Mouse (Mus musculus): ENCODE results near the gene Fcho2. TPM values are rescaled to one million over a fixed set of nuclear protein-coding genes. Genes with fewer than 3 reads are reported as not detected.

Fcho2 gene
- polyA plus RNA-seq, 1 experiment, result 31.2 TPM

- TF ChIP-seq POLR2A (IDR thresholded peaks at IDR 0.05; ENCODE audit: borderline replicate concordance, extremely low read depth, insufficient read depth, insufficient read length, poor library complexity, severe bottlenecking), result no peak
- no peak for TF ChIP-seq CTCF (IDR thresholded peaks at IDR 0.05; ENCODE audit: borderline replicate concordance, extremely low read depth, insufficient read depth, insufficient read length)
- DNase-seq (ENCODE audit: low read depth), result no peak
These were observed 111.5 kb downstream of the Fcho2 start for GRCm38 (mm10) chr13:98703786-98704185.

DNA sequence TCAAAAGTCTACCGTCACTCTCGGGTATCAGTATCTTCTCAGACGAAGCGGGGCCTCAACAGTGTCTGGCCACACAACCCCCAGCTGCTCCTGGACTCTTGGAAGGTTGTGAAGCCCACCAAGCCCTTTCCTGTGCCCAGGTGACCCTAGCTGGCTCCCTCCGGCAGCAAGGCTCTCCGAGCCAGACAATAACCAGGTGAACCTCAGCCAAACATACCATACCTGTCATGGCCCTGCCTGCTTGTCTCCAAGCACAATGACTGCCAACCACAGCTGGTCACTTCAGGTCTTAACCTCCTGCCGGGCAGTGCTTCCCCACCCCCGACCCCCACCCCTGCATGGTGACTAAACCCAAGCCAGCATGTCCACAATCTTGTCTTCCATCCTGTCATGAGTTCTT is 112.9 kb downstream of the Fcho2 start:
- no peak for TF ChIP-seq POLR2A (IDR thresholded peaks at IDR 0.05; ENCODE audit: borderline replicate concordance, extremely low read depth, insufficient read depth, insufficient read length, poor library complexity, severe bottlenecking)
- no peak for TF ChIP-seq CTCF (IDR thresholded peaks at IDR 0.05; ENCODE audit: borderline replicate concordance, extremely low read depth, insufficient read depth, insufficient read length)
- no peak for DNase-seq (ENCODE audit: low read depth)

DNA sequence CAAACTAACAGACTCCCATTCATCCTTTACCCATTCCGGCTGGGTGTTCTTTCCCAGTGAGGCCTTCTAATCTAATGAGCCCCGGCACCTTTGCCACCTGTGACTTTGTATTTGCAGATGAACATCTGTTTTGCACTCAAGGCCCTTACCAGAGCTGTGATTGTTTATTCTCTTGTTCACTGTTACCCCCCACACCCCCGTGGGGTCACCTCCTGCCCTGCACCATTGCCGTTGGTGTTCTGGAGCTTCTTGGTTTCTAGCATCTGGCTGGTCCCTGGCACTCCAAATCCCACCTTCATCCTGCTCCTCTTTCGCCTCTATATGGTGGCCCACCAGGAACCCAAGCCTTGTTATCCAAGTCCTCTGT is 114.0 kb downstream of the Fcho2 start:
- DNase-seq (ENCODE audit: low read depth), result no peak
- no peak for TF ChIP-seq POLR2A (IDR thresholded peaks at IDR 0.05; ENCODE audit: borderline replicate concordance, extremely low read depth, insufficient read depth, insufficient read length, poor library complexity, severe bottlenecking)
- TF ChIP-seq CTCF (IDR thresholded peaks at IDR 0.05; ENCODE audit: borderline replicate concordance, extremely low read depth, insufficient read depth, insufficient read length), result no peak

- TF ChIP-seq POLR2A (IDR thresholded peaks at IDR 0.05; ENCODE audit: borderline replicate concordance, extremely low read depth, insufficient read depth, insufficient read length, poor library complexity, severe bottlenecking) (no peak), CTCF (IDR thresholded peaks at IDR 0.05; ENCODE audit: borderline replicate concordance, extremely low read depth, insufficient read depth, insufficient read length) (no peak)
- no peak for DNase-seq (ENCODE audit: low read depth)
These were observed 114.5 kb downstream of the Fcho2 start for GRCm38 (mm10) chr13:98700661-98701308.

GRCm38 (mm10) chr13:98699982-98700540 is 115.2 kb downstream of the Fcho2 start:
- no peak for TF ChIP-seq POLR2A (IDR thresholded peaks at IDR 0.05; ENCODE audit: borderline replicate concordance, extremely low read depth, insufficient read depth, insufficient read length, poor library complexity, severe bottlenecking)
- TF ChIP-seq CTCF (IDR thresholded peaks at IDR 0.05; ENCODE audit: borderline replicate concordance, extremely low read depth, insufficient read depth, insufficient read length), result no peak

DNA sequence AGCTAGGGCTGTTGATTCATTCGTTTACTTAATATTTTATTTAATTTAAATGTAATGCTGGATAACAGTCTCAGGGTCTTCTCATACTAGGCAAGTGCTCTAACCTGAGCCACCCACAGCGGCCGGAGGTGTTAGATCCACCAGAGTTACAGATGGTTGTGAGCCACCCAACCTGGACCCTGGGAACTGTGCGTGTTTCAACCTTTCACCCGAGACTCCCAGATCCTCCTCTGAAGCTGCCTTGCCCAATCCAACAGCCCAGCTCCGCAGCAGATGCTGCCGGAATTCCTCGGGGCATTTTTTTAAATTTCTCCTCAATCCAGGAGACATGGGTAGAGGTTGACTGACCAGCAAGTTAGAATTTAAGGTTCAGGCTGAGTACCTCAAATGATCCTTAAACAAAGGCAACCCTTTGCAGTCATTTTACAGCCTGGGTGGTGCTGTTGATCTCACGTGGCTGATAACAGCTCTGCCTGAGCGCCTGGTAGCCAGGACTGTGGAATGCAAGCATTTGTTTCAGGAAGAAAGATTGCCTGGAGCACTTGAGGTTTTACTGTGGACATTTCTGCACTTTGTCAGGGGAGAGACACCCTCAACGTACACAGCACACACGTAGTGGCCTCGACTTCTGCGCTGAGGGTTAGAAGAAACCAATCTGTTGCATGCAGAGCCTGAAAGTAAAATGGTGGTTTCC is 116.1 kb downstream of the Fcho2 start:
- DNase-seq (ENCODE audit: low read depth), result no peak

More at GRCm38 (mm10) chr13:98699982-98700540, 115.2 kb downstream of the Fcho2 start:
- no peak for DNase-seq (ENCODE audit: low read depth)

DNA sequence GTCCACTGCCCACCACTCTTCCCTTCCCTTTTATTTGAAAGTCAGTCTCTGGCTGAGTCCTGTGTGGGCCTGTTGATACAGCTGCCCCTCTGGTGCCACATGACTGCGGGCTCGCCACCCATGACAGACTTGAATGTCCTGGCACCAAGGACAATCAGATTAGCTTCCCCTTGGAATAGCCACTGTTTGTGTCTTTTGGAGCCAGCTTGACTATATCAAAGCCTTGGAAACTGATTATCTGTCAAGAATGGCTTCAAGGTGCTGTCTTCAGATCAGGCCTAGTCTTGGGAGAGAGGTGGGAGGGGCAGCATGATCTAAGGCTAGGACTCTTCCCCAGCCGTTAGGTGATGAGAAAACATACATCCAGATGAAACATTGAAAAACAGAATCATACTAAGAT is 118.5 kb downstream of the Fcho2 start:
- no peak for DNase-seq (ENCODE audit: low read depth)
- no peak for TF ChIP-seq POLR2A (IDR thresholded peaks at IDR 0.05; ENCODE audit: borderline replicate concordance, extremely low read depth, insufficient read depth, insufficient read length, poor library complexity, severe bottlenecking)
- no peak for TF ChIP-seq CTCF (IDR thresholded peaks at IDR 0.05; ENCODE audit: borderline replicate concordance, extremely low read depth, insufficient read depth, insufficient read length)

More for the DNA sequence above, 116.1 kb downstream of the Fcho2 start:
- TF ChIP-seq CTCF (IDR thresholded peaks at IDR 0.05; ENCODE audit: borderline replicate concordance, extremely low read depth, insufficient read depth, insufficient read length) (no peak), POLR2A (IDR thresholded peaks at IDR 0.05; ENCODE audit: borderline replicate concordance, extremely low read depth, insufficient read depth, insufficient read length, poor library complexity, severe bottlenecking) (no peak)

DNA sequence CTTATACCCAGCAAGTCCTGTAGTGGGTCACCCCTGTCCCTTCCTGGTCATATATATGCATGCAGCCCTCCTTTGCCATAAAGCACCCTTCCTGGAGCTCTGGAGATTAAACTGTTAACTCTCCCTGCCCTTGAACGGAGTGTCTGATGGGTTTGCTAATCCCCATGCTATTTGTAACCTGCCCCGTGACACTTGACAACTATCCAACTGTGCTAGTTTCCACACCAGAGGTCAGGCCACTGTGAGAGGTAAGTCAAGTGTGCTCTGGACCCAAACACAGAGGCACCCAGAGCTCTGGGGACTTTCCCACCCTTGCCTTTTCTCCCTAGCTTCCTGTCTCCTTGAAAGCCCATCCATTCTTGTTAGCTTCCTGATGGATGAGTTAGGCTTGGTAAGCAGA is 119.7 kb downstream of the Fcho2 start:
- TF ChIP-seq CTCF (IDR thresholded peaks at IDR 0.05; ENCODE audit: borderline replicate concordance, extremely low read depth, insufficient read depth, insufficient read length) (no peak), POLR2A (IDR thresholded peaks at IDR 0.05; ENCODE audit: borderline replicate concordance, extremely low read depth, insufficient read depth, insufficient read length, poor library complexity, severe bottlenecking) (no peak)
- DNase-seq (ENCODE audit: low read depth), result no peak

DNA sequence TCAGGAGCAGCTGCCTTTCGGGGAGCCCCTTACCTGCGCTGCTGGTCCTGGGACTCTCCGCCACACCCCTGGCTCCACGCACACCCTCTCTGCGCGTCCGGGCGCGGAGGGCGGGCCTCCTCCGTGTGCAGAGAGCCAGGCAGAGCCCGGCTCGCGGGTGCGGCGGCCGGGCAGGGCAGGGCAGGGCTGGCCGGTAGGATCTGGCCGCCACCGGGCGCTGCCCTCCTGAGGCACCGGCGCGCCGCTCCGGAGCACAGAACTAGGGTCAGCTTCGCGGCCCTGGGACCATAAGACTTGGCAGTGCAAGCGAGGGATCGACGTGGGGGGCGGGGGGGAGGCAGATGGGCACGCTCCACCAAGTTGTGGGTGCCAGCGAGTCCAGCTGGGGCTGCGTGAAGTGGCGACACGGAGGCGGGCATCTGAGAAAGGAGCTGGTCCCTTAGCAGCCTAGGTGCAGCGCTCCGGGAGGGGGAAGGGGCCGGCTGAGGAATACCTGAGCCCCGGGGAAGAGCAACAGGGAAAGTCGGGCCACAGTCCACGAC is 120.4 kb downstream of the Fcho2 start, which contains the start of gene Tmem171:
Tmem171 (minus strand) TSS at position 62 of the 542 bp plus-strand sequence.
- TF ChIP-seq CTCF (IDR thresholded peaks at IDR 0.05; ENCODE audit: borderline replicate concordance, extremely low read depth, insufficient read depth, insufficient read length), result no peak
- no peak for TF ChIP-seq POLR2A (IDR thresholded peaks at IDR 0.05; ENCODE audit: borderline replicate concordance, extremely low read depth, insufficient read depth, insufficient read length, poor library complexity, severe bottlenecking)
- DNase-seq (ENCODE audit: low read depth), result peak; percentile 27

DNA sequence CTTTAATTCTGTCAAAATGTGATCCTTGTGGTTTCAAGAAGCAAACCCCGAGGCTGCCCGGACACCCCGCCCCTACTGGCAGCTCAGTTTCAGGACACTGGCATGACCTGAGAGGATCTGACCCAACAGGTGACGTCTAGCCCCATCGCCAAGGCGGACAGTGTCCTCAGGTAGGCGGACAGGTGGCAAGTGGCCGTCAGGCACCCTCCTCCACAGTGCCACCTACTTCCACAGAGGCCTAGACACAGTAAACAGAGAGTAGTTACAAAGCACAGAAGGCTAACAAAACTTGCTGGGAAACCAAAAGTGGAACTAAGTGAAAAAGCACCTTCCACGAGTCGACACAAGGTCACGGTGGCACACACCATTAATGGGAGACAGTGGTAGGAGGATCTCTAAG is 121.9 kb downstream of the Fcho2 start:
- TF ChIP-seq POLR2A (IDR thresholded peaks at IDR 0.05; ENCODE audit: borderline replicate concordance, extremely low read depth, insufficient read depth, insufficient read length, poor library complexity, severe bottlenecking), result no peak
- no peak for TF ChIP-seq CTCF (IDR thresholded peaks at IDR 0.05; ENCODE audit: borderline replicate concordance, extremely low read depth, insufficient read depth, insufficient read length)
- no peak for DNase-seq (ENCODE audit: low read depth)

DNA sequence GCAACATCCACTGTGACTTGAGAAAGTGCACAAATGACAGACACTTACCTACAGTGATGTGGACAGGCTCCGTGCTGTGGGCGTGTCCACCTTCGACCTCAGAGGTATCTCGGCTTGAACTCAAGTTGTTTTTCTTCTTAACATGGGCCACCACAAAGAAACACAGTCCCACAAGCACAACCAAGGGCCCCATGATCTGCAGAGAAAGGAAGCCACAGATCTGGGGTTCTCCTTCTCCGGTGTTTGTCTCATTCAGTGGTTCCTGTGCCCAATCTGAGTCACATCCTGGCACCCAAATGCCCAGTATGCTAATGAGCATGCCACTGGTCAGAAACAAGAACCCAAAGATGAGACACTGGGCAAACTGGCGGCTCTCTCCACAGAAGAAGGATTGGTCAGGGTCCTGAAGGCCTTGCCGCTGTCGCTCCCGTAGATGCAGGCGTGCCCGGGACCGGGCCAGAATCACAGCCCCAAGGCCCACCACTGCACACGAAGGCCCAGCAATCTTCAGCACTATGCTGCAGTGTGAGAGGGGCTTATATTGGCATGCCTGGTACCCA is 123.2 kb downstream of the Fcho2 start:
- no peak for DNase-seq (ENCODE audit: low read depth)
- TF ChIP-seq POLR2A (IDR thresholded peaks at IDR 0.05; ENCODE audit: borderline replicate concordance, extremely low read depth, insufficient read depth, insufficient read length, poor library complexity, severe bottlenecking) (no peak), CTCF (IDR thresholded peaks at IDR 0.05; ENCODE audit: borderline replicate concordance, extremely low read depth, insufficient read depth, insufficient read length) (no peak)

Measured in brain, embryonic 14.5 days (tissue).